Mouse (Mus musculus) E14TG2a.4 (cell line): ENCODE measurements around the gene Kynu.

ENCODE experiments used
- H3K27me3 ChIP-seq: 2 replicates; pipeline ENCODE4 v1.6.1; 2014; ENCODE audit warnings: low read length, control low read depth; ENCODE audit not compliant: insufficient read depth
- H3K36me3 ChIP-seq: 2 replicates; pipeline ENCODE4 v1.6.1; 2014; ENCODE audit warnings: low read length, control low read depth; ENCODE audit not compliant: insufficient read depth
- H3K4me1 ChIP-seq: replicated peaks from 2 replicates; pipeline ENCODE4 v1.6.1; 2014; ENCODE audit warnings: low read depth, low read length, control low read depth
- H3K4me3 ChIP-seq: replicated peaks from 2 replicates; pipeline ENCODE4 v1.5.1; 2014; ENCODE audit warnings: mild to moderate bottlenecking, low read length
- H3K9me3 ChIP-seq: 2 replicates; pipeline ENCODE4 v1.6.1; 2014; ENCODE audit warnings: low read length, control low read depth
- CTCF ChIP-seq: conservative IDR thresholded peaks from 2 replicates; pipeline ENCODE4 v1.5.1; 2014; ENCODE audit warnings: low read length
- NANOG ChIP-seq: IDR thresholded peaks from 2 replicates; pipeline ENCODE4 v1.6.1; 2014; ENCODE audit warnings: borderline replicate concordance, low read length, mixed read lengths
- POU5F1 ChIP-seq: IDR thresholded peaks from 2 replicates; pipeline ENCODE4 v1.6.1; 2014; ENCODE audit warnings: low read length, borderline replicate concordance

Gene Kynu

DNA sequence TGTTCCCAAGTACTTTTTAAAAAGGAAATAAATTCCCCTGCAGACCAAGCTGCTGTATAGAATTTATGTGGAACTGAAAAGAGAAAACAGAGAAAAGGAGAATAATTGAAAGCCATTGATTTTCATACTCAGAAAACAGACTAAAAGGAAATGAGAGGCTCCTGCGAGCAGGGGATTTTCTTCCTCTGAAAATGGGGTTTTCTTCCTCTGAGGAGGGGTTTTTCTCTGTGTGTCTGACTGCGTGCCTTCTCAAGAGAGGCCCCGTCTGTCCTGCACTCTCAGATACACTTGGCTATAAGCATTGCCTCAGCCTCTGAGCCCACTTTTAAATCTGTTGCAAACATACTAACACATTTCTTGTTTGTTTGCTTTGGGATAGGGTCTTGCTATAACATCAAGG is 1.9 kb downstream of the Kynu start:
- H3K4me3 ChIP-seq, result no peak overlapping the region
- H3K9me3 ChIP-seq, result no peaks in the 10 kb centered on the region
- peaks cover 14% of the 10 kb centered on the region; the same call in 1 of the 2 replicates for H3K4me1 ChIP-seq
- TF ChIP-seq POU5F1 (no peak), NANOG (no peak), CTCF (no peak)
- H3K27me3 ChIP-seq, result no peaks in the 10 kb centered on the region
- no peaks in the 10 kb centered on the region for H3K36me3 ChIP-seq

DNA sequence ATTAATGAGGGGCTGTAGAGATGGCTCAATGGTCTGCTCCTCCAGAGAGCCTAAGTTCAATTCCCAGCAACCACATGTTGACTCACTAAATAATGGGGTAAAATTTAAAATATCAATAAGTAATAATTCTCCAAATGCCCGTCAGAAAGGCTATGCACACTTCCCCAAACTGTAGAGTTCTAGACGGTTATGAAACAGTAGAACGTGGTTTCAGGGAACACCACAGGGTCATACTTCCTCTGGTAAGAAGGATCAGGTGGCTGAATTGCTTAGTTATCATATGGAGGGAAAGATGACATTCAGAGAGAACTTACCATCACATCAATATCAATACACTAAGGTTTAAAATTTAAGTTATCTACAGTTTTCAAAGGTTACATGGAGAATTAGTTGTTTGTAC is 6.1 kb downstream of the Kynu start:
- TF ChIP-seq CTCF (no peak), NANOG (no peak)
- no peaks in the 10 kb centered on the region for H3K9me3 ChIP-seq
- no peaks in the 10 kb centered on the region for H3K27me3 ChIP-seq
- no peak overlapping the region for H3K4me3 ChIP-seq
- no peaks in the 10 kb centered on the region for H3K36me3 ChIP-seq
- no peaks in the 10 kb centered on the region for H3K4me1 ChIP-seq

- no peaks in the 10 kb centered on the region for H3K36me3 ChIP-seq
- no peaks in the 10 kb centered on the region for H3K4me1 ChIP-seq
- H3K27me3 ChIP-seq, result no peaks in the 10 kb centered on the region
- no peak overlapping the region for H3K4me3 ChIP-seq
- no peaks in the 10 kb centered on the region for H3K9me3 ChIP-seq
- TF ChIP-seq NANOG (no peak), POU5F1 (no peak), CTCF (no peak)
These were observed 7.7 kb downstream of the Kynu start for GRCm38 (mm10) chr2:43562779-43563178.

GRCm38 (mm10) chr2:43568406-43568805 is 13.3 kb downstream of the Kynu start:
- H3K4me3 ChIP-seq, result no peak overlapping the region
- TF ChIP-seq NANOG (no peak), POU5F1 (no peak), CTCF (no peak)
- no peaks in the 10 kb centered on the region for H3K9me3 ChIP-seq
- no peaks in the 10 kb centered on the region for H3K27me3 ChIP-seq
- no peaks in the 10 kb centered on the region for H3K4me1 ChIP-seq
- no peaks in the 10 kb centered on the region for H3K36me3 ChIP-seq

DNA sequence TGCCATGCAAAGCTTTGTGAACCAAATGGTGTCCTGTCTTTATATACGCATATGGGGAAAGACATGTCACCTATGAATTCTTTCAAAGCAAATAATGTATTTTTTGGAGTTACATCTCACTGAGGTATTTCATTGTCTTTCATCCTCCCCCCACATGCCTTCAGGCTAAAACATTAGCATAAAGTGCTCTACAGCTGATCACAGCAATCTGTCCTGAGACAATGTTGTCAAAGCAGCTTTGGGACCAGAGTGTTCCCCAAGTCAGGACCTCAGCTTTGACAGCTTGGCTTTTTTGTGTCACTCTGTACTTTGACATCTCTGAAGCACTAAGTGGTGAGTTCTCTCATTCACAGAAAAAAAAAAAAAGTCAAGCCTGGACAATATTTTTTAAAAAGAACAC is 18.4 kb downstream of the Kynu start:
- TF ChIP-seq CTCF (no peak), POU5F1 (no peak), NANOG (no peak)
- Histone ChIP-seq H3K4me1 (no peaks in the 10 kb centered on the region), H3K27me3 (no peaks in the 10 kb centered on the region), H3K9me3 (no peaks in the 10 kb centered on the region), H3K36me3 (no peaks in the 10 kb centered on the region), H3K4me3 (no peak overlapping the region)

DNA sequence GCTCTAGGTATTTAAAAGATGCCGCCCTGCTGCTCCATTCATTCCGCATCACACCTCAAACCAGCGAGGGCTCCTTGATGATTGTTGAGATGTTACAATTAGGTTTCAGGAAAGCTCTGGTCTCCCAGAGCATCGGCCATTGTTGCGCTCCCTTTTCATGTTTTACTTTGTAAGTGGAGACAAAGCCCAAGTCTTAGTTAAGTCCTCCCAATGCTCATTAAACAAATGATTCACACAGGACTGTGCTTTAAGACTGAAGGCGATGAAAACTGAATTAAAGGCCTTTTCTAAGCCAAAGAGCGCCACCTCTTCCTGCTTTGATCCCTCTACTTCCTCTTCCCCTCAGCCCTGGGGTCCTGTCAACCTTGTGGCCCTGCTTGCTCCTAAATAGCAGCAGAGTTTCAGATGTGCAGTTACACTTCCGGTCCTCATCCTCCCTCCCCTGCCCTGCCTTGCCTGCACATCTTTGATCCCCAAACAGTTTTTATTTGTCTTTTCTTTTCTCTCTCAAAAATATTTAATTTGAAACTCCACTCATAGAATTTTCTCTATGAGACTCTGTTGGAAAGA is 28.2 kb downstream of the Kynu start:
- Histone ChIP-seq H3K4me1 (0 out of 2 replicates have a peak, but pooled peaks cover 3% of the 10 kb centered on the region), H3K36me3 (no peaks in the 10 kb centered on the region), H3K27me3 (no peaks in the 10 kb centered on the region), H3K4me3 (no peak overlapping the region), H3K9me3 (peaks cover 11% of the 10 kb centered on the region)
- TF ChIP-seq NANOG (no peak), CTCF (no peak), POU5F1 (no peak)

DNA sequence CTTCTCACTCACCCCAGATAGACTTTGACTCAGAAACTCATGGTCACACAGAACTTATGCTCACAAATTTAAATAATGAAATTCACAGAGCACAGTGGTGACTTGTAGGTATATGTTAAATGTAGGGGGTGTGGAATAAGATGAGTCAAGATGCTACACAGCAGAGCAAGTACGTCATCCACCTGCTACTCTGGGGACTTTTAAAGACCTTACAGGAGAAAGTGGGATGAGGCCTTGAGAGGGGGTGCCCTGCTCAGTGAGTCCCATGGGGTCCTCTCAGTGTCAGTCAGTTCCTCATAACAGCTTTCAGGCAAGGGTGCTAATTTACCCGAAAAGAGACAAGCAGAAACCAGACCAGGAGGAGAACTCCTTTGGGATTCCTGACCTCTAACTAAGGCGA is 30.4 kb downstream of the Kynu start:
- Histone ChIP-seq H3K27me3 (no peaks in the 10 kb centered on the region), H3K4me1 (0 out of 2 replicates have a peak, but pooled peaks cover 3% of the 10 kb centered on the region), H3K4me3 (no peak overlapping the region), H3K36me3 (no peaks in the 10 kb centered on the region), H3K9me3 (no peaks in the 10 kb centered on the region)
- TF ChIP-seq NANOG, result no peak
- TF ChIP-seq POU5F1, result no peak
- no peak for TF ChIP-seq CTCF

DNA sequence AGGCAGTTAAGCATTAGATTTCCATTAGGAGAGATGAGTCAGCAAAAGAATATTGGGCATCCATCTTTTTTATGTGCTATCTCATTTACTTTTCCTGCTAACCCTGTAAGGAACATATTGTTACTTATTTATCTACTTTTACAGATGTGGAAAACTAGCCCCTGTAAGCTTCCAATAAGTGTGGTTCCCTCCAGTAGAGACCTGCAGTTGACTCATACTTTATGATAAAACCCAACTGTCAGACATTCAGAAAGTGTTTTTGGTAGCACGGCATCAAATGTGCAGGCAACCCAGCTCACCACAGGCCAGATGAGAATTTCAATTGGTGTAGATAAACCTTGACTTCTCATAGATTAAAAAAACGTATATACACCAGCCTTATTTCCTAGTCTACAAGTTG is 32.7 kb downstream of the Kynu start:
- TF ChIP-seq POU5F1, result no peak
- TF ChIP-seq CTCF, result no peak
- no peak for TF ChIP-seq NANOG
- no peaks in the 10 kb centered on the region for H3K9me3 ChIP-seq
- H3K4me1 ChIP-seq, result 0 out of 2 replicates have a peak, but pooled peaks cover 3% of the 10 kb centered on the region

More for the DNA sequence above, 32.7 kb downstream of the Kynu start:
- no peaks in the 10 kb centered on the region for H3K27me3 ChIP-seq
- no peak overlapping the region for H3K4me3 ChIP-seq
- no peaks in the 10 kb centered on the region for H3K36me3 ChIP-seq
